Mouse (Mus musculus): Measurements from ENCODE around the gene Coq4.

DNA sequence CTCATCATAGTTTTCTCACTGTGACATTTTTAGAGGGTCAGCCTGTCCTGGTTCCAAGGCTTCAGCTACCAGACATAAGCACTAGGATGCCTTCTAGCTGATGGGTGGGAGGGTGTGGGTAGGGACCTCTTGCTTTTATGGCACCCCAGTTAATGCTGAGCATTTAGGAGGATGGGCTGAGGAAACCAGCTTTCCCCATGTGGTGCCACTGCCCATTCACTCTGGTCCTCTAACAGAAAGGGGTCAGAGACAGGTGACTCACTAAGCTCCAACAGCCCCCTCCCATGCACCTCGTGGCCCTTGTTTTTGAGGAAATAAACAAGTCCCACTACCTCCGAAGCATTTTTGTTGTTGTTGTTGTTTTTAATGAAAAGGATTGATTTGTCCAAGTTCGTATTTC is 57.4 kb downstream of the Coq4 start:
- no peak for TF ChIP-seq POLR2A (IDR thresholded peaks at IDR 0.05; ENCODE audit: borderline replicate concordance, low read depth, low read length)
- no peak for TF ChIP-seq CTCF (IDR thresholded peaks at IDR 0.05; ENCODE audit: low read depth, low read length)
